Mouse (Mus musculus): Measurements from ENCODE around the gene Art4.
"Not testable (repeated sequence)": the region's sequence is repeated elsewhere in the genome, so short reads cannot be mapped to it uniquely, and the experiment has no call there.

- TF ChIP-seq CTCF (IDR thresholded peaks at IDR 0.05; ENCODE audit: low read depth, low read length); POLR2A (IDR thresholded peaks at IDR 0.05; ENCODE audit: insufficient read depth, low read length); EP300 (IDR thresholded peaks at IDR 0.05; ENCODE audit: insufficient read depth, low read depth, low read length): not testable (repeated sequence)
Measured at GRCm38 (mm10) chr6:136884766-136885165, 27.2 kb upstream of the Art4 start.
